ENCODE assay signal across 15 mouse cellular contexts in the genomic region with DNA sequence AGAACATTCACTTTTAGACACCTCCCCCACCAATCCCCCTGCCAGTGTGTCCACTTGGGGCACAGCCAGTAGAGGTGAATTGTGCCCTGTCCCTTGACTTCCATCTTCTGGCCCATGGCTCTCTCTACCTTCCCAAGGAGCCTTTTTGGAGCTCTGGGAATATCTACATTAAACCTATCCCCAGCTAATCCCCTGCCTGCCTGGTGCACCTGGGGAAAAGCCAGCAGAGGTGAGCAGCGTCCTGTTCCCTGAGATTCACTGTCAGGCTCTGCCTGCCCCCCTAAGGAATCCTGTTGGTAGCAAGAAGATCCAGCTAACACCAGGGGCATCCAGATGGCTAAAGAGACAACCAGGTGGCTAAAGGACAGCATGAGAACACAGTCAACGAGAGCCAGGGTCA.
"Had no signal": no experiment of that assay in that cellular context is flagged by ENCODE, and none has a peak within 500 bp of the region (broad histone marks: within the 10 kb centered on the region; RNA-seq: fewer than 3 reads in every experiment).

No protein-coding gene starts in this region.

- DNase-seq: heart, postnatal 14 days; heart, postnatal 36 days; heart, postnatal 4 days; kidney, adult 11 months; kidney, adult 18-20 months; kidney, adult 2 months; kidney, adult 8-10 months; kidney, adult 9 months; kidney, postnatal 10 days; kidney, postnatal 14 days; kidney, postnatal 25 days; kidney, postnatal 36 days; kidney, postnatal 4 days; layer of hippocampus, adult 9-11 months; layer of hippocampus, postnatal 36 days had no signal
